Comparison of ENCODE assay signal across 18 mouse cellular contexts in genomic region chr5:142081076-142081475, GRCm38 (mm10).
DNase-seq lines count a peak whose midpoint lies in the region; ATAC-seq lines count a peak whose summit lies in the region.
"Had no signal": no experiment of that assay in that cellular context is flagged by ENCODE, and none has a peak within 500 bp of the region (broad histone marks: within the 10 kb centered on the region; RNA-seq: fewer than 3 reads in every experiment).

No protein-coding gene starts in this region.

- H3K9me3 ChIP-seq in megakaryocyte, embryonic 14.5 days: peaks cover 60% of the 10 kb centered on the region
- H3K9me3 ChIP-seq: embryonic facial prominence, embryonic 10.5 days; heart, embryonic 13.5 days; hindbrain, embryonic 12.5 days had no signal

- H3K4me1 ChIP-seq in megakaryocyte, embryonic 14.5 days: no peaks in the 10 kb centered on the region
- H3K4me1 ChIP-seq: embryonic facial prominence, embryonic 10.5 days; heart, embryonic 13.5 days; hindbrain, embryonic 12.5 days had no signal

- DNase-seq in cerebellum, adult 8-10 months: peak; percentile 47
- peak; percentile 71 to 82 for DNase-seq in cerebellum, postnatal 14 days
- DNase-seq in ovary, postnatal 10 days (ENCODE audit: low spot score): no peak
- DNase-seq: adrenal gland, adult 2 months; adrenal gland, postnatal 25 days; gastrocnemius, postnatal 36 days; heart, adult 11 months; heart, postnatal 36 days had no signal

- H3K4me3 ChIP-seq in megakaryocyte, embryonic 14.5 days (replicated peaks): peak overlapping the region; percentile 39
- H3K4me3 ChIP-seq: embryonic facial prominence, embryonic 10.5 days; heart, embryonic 13.5 days; hindbrain, embryonic 12.5 days had no signal

- H3K27me3 ChIP-seq in megakaryocyte, embryonic 14.5 days (replicated peaks): no peaks in the 10 kb centered on the region
- H3K27me3 ChIP-seq: heart, embryonic 13.5 days; hindbrain, embryonic 12.5 days had no signal

- H3K36me3 ChIP-seq in megakaryocyte, embryonic 14.5 days (replicated peaks; ENCODE audit: low read length): no peaks in the 10 kb centered on the region
- H3K36me3 ChIP-seq: embryonic facial prominence, embryonic 10.5 days; hindbrain, embryonic 12.5 days had no signal

- no peak for ATAC-seq in megakaryocyte, adult 5-6 weeks (ENCODE audit: poor library complexity, severe bottlenecking)
- ATAC-seq in frontal cortex, adult (ENCODE audit: low TSS enrichment): no peak
- ATAC-seq: forebrain, embryonic 14.5 days; hindbrain, embryonic 16.5 days; inflammation-experienced regulatory T-cells, adult 6 months; intestine, postnatal 0 days had no signal
